Mouse (Mus musculus): Measurements from ENCODE around the gene Plin2. TPM values are rescaled to one million over a fixed set of nuclear protein-coding genes. Genes with fewer than 3 reads are reported as not detected.

Plin2 gene
- polyA plus RNA-seq (2016; fragmentation: Nextera tagmentation; extraction: Ambion mirVana) = 72.9 and 73.7 TPM in 2 replicates

DNA sequence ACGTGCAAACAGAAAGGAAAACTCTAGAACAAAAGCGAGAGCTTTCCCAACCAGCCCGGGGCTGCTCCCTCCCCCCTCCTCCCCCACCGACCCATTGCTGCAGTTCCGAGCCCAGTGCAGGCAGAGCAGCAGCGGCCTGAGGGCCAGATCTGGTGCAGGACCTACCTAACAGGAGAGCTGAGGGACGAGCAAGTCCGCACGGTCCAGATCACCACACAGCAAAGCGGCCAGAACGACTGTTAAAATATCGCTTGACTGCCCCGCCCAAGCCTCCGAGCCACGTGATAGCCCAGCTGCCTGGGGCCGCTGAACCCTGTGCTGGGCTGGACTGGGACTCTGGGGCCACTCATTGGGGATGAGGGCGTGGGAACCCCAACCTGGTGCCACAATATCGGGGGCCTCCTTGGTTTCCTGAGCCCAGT lies at the start of gene Plin2:
Plin2 (minus strand) TSS at position 281 of the 422 bp plus-strand sequence.
- no peaks in the 10 kb centered on the region for H3K9me3 ChIP-seq
- no peaks in the 10 kb centered on the region for H3K27me3 ChIP-seq (ENCODE audit: poor library complexity, severe bottlenecking)
- peak; percentile 75 for DNase-seq (ENCODE audit: extremely low spot score, low spot score)
- H3K4me3 ChIP-seq = peak within 1 kb of the TSS; percentile 70
- peaks cover 27% of the 10 kb centered on the region for H3K36me3 ChIP-seq (replicated peaks)
- WGBS = under 1% methylated on average over 18 of the region's 18 CpGs
- peaks cover 36% of the 10 kb centered on the region for H3K4me1 ChIP-seq
- H3K27ac ChIP-seq = peak within 1 kb of the TSS; percentile 96

DNA sequence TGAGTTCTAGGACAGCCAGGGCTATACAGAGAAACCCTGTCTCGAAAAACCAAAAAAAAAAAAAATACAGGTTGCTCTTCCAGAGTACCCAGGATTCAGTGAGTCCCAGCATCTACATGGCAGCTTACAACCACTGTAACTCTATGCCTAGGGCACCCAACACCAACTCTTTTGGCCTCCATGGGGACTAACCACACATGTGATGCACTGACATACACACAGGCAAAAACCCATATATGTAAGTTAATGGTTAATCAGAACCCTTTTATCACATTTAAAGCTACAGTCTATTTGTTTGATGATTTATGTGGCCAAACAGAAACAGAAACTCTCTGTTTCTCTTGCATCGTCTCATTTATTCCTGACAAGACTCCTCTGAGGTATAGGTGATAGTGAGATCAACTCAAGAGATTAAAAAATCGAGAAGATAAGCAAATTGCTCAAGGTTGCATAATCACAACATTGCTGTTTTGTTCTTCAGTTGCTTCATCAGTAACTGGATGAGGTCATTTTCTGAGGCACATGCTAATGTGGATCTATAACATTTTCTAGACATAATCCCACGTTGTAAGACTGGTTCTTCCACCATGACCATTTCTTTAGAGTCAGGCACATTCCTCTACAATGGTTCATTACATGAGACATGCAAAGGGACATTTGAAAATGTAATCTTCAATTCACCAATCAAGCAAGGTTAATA lies 49.2 kb upstream of the Plin2 start:
- DNase-seq (ENCODE audit: extremely low spot score, low spot score) = no peak
- no peak overlapping the region for H3K4me3 ChIP-seq
- no peaks in the 10 kb centered on the region for H3K4me1 ChIP-seq
- no peaks in the 10 kb centered on the region for H3K9me3 ChIP-seq
- no peaks in the 10 kb centered on the region for H3K36me3 ChIP-seq (replicated peaks)
- 80% methylated on average over 4 of the region's 4 CpGs for WGBS
- H3K27me3 ChIP-seq (ENCODE audit: poor library complexity, severe bottlenecking) = no peaks in the 10 kb centered on the region
- H3K27ac ChIP-seq = no peak overlapping the region

- Histone ChIP-seq H3K27me3 (ENCODE audit: poor library complexity, severe bottlenecking) (no peaks in the 10 kb centered on the region), H3K4me1 (no peaks in the 10 kb centered on the region), H3K27ac (no peak overlapping the region), H3K36me3 (replicated peaks) (no peaks in the 10 kb centered on the region), H3K4me3 (no peak overlapping the region), H3K9me3 (no peaks in the 10 kb centered on the region)
- DNase-seq (ENCODE audit: extremely low spot score, low spot score) = no peak
- WGBS = 91% methylated on average over 1 of the region's 1 CpGs
Measured at GRCm38 (mm10) chr4:86717176-86717575, 47.3 kb upstream of the Plin2 start.

DNA sequence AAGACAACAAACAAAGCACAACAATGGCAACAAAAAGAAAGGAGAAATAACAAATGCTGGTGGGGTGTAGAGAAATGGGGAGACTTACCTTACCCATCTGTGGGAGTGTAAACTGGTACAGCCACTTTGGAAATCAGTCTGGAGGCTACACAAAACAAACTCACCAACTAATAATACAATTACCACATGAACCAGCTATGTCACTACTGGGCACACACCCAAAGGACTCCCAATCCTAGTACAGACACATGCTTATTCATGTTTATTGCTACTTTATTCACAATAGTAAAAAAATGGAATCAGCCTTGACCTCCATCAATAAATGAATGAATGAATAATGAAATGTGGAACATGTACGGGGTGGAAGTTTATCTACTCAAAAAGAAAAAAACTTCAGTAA lies 45.5 kb upstream of the Plin2 start:
- no peak for DNase-seq (ENCODE audit: extremely low spot score, low spot score)
- Histone ChIP-seq H3K4me1 (no peaks in the 10 kb centered on the region), H3K27ac (no peak overlapping the region), H3K4me3 (no peak overlapping the region), H3K9me3 (no peaks in the 10 kb centered on the region), H3K36me3 (replicated peaks) (no peaks in the 10 kb centered on the region), H3K27me3 (ENCODE audit: poor library complexity, severe bottlenecking) (no peaks in the 10 kb centered on the region)
- WGBS = 92% methylated on average over 1 of the region's 1 CpGs

GRCm38 (mm10) chr4:86713518-86713917 lies 43.7 kb upstream of the Plin2 start:
- no peak for DNase-seq (ENCODE audit: extremely low spot score, low spot score)
- H3K36me3 ChIP-seq (replicated peaks) = no peaks in the 10 kb centered on the region
- H3K27ac ChIP-seq = no peak overlapping the region
- no peak overlapping the region for H3K4me3 ChIP-seq
- WGBS = 88% methylated on average over 2 of the region's 2 CpGs
- no peaks in the 10 kb centered on the region for H3K27me3 ChIP-seq (ENCODE audit: poor library complexity, severe bottlenecking)
- H3K4me1 ChIP-seq = 0 out of 2 replicates have a peak, but pooled peaks cover 4% of the 10 kb centered on the region
- H3K9me3 ChIP-seq = no peaks in the 10 kb centered on the region

DNA sequence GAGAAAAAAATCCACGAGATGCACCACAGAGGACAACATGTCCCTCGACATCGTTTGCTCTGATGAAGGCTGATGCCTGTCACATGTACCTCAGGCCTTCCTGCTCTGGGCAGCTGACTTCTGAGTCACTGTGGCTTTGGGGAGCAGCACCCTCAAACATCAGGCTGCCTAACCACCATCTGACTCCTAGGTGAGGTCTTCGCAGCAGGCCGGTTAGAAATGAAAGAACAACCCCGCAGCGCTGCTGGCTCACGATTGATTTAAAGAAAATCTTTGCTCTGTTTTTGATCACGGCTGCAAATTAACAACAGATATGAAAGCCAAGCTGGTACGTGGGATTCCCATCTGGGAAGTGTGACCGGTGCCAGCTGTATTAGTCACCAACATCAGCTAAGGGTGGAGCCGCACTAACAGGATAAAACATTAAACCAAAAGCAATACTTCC lies 42.9 kb upstream of the Plin2 start:
- WGBS = 79% methylated on average over 12 of the region's 12 CpGs
- Histone ChIP-seq H3K4me1 (0 out of 2 replicates have a peak, but pooled peaks cover 4% of the 10 kb centered on the region), H3K27me3 (ENCODE audit: poor library complexity, severe bottlenecking) (no peaks in the 10 kb centered on the region), H3K27ac (no peak overlapping the region), H3K9me3 (no peaks in the 10 kb centered on the region), H3K36me3 (replicated peaks) (no peaks in the 10 kb centered on the region), H3K4me3 (no peak overlapping the region)
- no peak for DNase-seq (ENCODE audit: extremely low spot score, low spot score)

DNA sequence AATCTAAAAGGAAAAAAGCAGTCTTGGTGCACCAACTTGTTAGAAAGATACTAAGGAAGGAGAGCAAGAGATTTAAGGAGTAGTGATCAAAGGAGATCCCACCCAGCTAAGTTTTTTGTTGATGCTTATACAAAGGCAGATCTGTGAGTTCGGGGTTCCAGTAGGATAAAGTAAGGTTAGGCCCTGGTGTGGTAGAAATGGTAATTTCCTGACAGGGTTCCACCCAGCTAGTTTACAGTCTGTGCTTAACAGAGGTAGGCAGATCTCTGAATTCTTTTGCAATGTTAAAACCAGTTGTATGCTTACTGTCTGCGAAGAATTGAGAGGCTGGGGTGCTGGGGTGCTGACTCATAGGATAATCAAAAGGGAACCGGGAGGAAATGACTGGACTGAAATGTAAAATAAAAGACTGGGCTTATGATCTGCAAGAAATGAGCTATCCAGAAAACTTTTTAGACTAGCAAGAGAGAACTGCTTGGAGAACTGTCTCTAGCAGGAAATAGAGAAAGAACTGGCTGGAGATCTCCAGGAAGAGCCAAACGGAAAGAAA lies 40.9 kb upstream of the Plin2 start:
- DNase-seq (ENCODE audit: extremely low spot score, low spot score) = no peak
- Histone ChIP-seq H3K27ac (no peak overlapping the region), H3K27me3 (ENCODE audit: poor library complexity, severe bottlenecking) (no peaks in the 10 kb centered on the region), H3K9me3 (no peaks in the 10 kb centered on the region), H3K4me3 (no peak overlapping the region), H3K4me1 (0 out of 2 replicates have a peak, but pooled peaks cover 4% of the 10 kb centered on the region), H3K36me3 (replicated peaks) (no peaks in the 10 kb centered on the region)
- WGBS = 75% methylated on average over 4 of the region's 4 CpGs

DNA sequence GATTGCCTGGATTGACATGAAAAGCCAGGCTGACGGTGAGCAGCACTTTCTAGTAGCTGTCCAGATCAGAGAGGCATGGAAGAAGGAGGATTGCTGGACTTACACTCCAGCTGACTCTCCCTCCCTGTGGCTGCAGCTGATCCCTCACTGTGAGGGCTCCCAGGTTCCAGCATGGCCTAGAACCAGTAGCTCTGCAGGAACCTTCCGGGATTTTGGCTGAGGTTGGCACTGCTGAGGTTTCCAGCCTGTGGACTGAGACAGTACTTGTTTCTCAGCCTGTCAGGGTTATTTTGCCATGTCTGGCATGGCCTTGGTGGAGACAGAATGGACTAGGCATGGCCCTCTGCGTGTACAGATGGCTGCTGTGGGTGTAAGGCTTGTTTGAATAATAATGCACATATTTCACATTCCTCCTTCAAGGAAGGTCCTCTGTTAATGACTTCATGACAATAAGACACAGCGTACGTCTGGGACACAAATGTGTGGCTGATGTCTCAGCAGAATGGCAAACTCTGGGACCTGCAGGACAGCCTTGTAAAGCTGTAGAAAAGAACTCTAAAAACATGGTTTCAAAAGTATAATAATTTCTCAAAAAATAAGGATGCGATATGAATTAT lies 40.3 kb upstream of the Plin2 start:
- no peak for DNase-seq (ENCODE audit: extremely low spot score, low spot score)
- WGBS = 76% methylated on average over 6 of the region's 6 CpGs
- H3K27me3 ChIP-seq (ENCODE audit: poor library complexity, severe bottlenecking) = no peaks in the 10 kb centered on the region

GRCm38 (mm10) chr4:86708801-86709200 lies 38.9 kb upstream of the Plin2 start:
- WGBS = 42% methylated on average over 1 of the region's 1 CpGs
- H3K27ac ChIP-seq = no peak overlapping the region
- no peaks in the 10 kb centered on the region for H3K36me3 ChIP-seq (replicated peaks)
- DNase-seq (ENCODE audit: extremely low spot score, low spot score) = no peak
- H3K4me3 ChIP-seq = no peak overlapping the region
- H3K27me3 ChIP-seq (ENCODE audit: poor library complexity, severe bottlenecking) = no peaks in the 10 kb centered on the region
- H3K9me3 ChIP-seq = no peaks in the 10 kb centered on the region
- 0 out of 2 replicates have a peak, but pooled peaks cover 4% of the 10 kb centered on the region for H3K4me1 ChIP-seq

More for the DNA sequence above, 40.3 kb upstream of the Plin2 start:
- H3K4me3 ChIP-seq = no peak overlapping the region
- H3K9me3 ChIP-seq = no peaks in the 10 kb centered on the region
- H3K4me1 ChIP-seq = 0 out of 2 replicates have a peak, but pooled peaks cover 4% of the 10 kb centered on the region
- no peaks in the 10 kb centered on the region for H3K36me3 ChIP-seq (replicated peaks)
- no peak overlapping the region for H3K27ac ChIP-seq

DNA sequence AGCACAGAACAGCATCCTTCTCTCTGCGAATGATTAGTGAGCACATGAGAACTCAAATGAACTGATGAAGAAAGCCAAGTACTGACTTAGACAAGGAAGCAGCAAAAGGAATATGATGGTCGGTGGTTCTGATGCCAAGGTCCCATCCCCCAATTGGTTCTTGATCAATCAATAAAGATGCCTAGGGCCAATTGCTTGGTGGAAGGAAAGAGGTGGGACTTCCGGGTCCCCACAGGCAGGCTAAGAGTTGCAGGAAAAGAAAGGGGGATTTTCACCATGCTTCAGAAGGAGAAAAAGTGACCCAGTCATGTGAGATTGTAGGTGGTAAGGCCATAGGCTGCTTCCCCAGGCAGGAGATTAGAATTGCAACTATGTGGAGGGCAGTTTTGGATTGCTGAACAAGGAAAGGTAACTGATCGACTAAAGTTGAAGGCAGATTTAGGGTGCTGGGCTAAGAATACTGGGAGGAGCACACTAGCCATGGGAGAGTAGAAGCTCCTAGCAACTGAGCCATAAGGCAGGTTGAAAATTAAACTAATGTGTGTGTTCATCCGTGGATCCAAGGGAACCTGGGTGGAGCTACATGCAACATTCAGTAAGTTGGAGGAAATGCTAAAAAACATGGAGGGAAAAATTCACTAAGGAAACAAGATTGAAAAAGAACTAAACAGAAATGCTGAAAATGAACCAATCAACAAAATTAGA lies 29.5 kb upstream of the Plin2 start:
- H3K4me3 ChIP-seq = no peak overlapping the region
- no peaks in the 10 kb centered on the region for H3K27me3 ChIP-seq (ENCODE audit: poor library complexity, severe bottlenecking)
- no peak overlapping the region for H3K27ac ChIP-seq
- H3K4me1 ChIP-seq = no peaks in the 10 kb centered on the region
- H3K9me3 ChIP-seq = no peaks in the 10 kb centered on the region
- DNase-seq (ENCODE audit: extremely low spot score, low spot score) = no peak
- no peaks in the 10 kb centered on the region for H3K36me3 ChIP-seq (replicated peaks)
- 82% methylated on average over 5 of the region's 5 CpGs for WGBS

DNA sequence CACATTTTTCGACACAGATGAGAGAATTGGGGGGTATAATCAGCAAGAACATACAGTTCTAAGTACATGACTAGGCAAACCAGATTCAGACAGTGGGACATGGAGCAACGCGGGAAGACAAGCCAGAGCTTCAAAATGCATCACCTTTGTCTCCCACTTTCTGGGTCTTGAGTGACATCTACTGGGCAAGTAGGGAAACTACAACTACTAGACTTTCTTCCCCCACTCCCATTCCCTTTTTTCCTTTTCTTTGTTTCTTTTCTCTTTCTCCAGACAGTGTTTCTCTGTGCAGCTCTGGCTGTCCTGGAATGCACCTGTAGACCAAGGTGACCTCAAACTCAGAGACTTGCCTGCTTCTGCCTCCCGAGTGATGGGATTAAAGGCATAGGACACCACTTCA lies 27.0 kb upstream of the Plin2 start:
- Histone ChIP-seq H3K27ac (peak overlapping the region; percentile 63), H3K9me3 (no peaks in the 10 kb centered on the region)

DNA sequence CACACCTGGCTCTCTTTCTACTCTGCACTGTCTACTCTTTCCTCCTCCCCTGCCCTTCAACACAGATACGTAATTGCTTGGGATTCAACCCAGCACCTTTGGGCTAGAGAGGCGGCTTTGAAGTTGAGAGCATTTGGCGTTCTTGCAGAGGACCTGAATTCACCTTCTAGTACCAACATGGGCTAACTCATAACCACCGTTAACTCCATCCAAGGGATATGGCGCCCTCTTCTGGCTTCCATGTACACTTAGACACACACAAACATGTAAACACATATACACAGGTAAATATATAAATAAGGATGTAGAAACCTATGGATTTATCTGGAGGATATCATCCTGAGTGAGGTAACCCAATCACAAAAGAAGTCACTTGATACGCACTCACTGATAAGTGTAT lies 25.2 kb upstream of the Plin2 start:
- DNase-seq (ENCODE audit: extremely low spot score, low spot score) = no peak
- no peak overlapping the region for H3K4me3 ChIP-seq
- H3K36me3 ChIP-seq (replicated peaks) = no peaks in the 10 kb centered on the region
- H3K9me3 ChIP-seq = no peaks in the 10 kb centered on the region
- H3K27ac ChIP-seq = no peak overlapping the region
- H3K27me3 ChIP-seq (ENCODE audit: poor library complexity, severe bottlenecking) = no peaks in the 10 kb centered on the region
- 57% methylated on average over 6 of the region's 6 CpGs for WGBS
- no peaks in the 10 kb centered on the region for H3K4me1 ChIP-seq

More for the DNA sequence above, 27.0 kb upstream of the Plin2 start:
- peak; percentile 30 for DNase-seq (ENCODE audit: extremely low spot score, low spot score)
- WGBS = 8% methylated on average over 4 of the region's 4 CpGs
- Histone ChIP-seq H3K4me1 (no peaks in the 10 kb centered on the region), H3K36me3 (replicated peaks) (no peaks in the 10 kb centered on the region), H3K4me3 (no peak overlapping the region), H3K27me3 (ENCODE audit: poor library complexity, severe bottlenecking) (no peaks in the 10 kb centered on the region)

Measured in forebrain, embryonic 10.5 days (tissue).